Mouse (Mus musculus) heart, postnatal 0 days (tissue): ENCODE measurements around the gene Baz2a.

Experiments
- CTCF ChIP-seq: IDR thresholded peaks from 2 replicates; pipeline ENCODE4 v1.5.1; 2016; ENCODE audit warnings: antibody characterized with exemption, control low read depth, low read depth
- EP300 ChIP-seq: IDR thresholded peaks from 2 replicates; pipeline ENCODE4 v1.6.1; 2016; ENCODE audit warnings: antibody characterized with exemption, low read depth

DNA sequence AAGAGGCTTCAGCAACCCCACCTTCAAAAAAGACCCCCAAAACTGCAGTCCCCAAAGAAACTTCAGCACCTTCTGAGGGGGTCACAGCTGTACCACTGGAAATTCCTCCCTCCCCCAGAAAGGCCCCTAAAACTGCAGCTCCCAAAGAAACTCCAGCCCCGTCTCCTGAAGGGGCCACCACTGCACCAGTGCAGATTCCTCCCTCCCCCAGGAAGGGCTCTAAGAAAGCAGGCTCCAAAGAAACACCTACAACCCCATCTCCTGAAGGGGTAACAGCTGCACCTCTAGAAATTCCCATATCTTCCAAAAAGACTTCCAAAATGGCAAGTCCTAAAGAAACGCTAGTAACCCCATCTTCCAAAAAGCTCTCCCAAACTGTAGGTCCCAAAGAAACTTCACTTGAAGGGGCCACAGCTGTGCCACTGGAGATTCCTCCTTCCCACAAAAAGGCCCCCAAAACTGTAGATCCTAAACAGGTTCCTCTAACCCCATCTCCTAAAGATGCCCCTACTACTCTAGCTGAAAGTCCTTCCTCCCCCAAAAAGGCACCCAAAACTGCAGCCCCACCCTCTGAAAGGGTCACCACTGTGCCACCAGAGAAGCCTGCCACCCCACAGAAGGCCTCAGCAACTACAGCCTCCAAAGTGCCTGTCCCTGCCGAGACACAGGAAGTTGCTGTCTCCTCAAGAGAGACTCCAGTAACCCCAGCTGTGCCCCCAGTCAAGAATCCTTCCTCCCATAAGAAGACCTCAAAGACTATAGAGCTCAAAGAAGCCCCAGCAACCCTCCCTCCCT is 48.1 kb upstream of the Baz2a start:
- TF ChIP-seq CTCF (no peak), EP300 (no peak)
